Mouse (Mus musculus): ENCODE data around the gene Extl2. TPM values are rescaled to one million over a fixed set of nuclear protein-coding genes. Genes with fewer than 3 reads are reported as not detected.

The Extl2 gene
- total RNA-seq, 2 experiments from 2014 or later: 76.9 to 77.5 TPM

DNA sequence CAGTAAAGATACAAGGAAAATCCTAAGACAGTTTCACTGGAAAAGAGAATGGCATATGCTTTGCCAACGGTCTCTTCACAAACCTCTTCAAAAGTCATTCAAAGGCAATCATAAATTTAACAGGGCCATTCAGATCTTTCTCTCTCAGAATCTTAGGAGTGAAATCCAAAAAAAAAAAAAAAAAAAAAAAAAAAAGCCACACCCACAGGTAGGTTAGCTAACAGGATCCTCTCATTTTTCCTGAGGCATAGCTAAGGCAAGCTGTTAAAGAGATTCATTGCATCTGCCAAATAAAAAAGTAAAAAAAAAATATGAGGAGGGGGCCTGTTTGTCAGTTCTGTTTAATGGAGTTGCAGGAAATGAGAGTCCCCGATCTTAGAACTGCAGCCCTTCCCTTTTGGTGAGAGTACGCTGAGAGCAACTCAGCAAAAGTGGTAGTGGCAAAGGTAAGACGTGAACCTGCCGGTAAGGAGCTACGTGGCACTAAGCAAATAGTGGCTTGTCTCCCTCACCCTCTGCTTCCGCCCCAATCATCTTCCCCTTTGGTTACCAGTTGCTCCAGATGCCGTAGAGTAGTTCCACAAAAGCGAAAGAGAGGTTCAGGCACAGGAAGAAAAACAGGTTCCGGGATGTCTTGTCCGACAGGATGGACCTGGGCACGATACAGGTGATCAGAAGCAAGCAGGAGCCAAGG, 831 bp upstream of the Extl2 start:
- no peak for DNase-seq (ENCODE audit: low spot score in 2 of 2)

DNA sequence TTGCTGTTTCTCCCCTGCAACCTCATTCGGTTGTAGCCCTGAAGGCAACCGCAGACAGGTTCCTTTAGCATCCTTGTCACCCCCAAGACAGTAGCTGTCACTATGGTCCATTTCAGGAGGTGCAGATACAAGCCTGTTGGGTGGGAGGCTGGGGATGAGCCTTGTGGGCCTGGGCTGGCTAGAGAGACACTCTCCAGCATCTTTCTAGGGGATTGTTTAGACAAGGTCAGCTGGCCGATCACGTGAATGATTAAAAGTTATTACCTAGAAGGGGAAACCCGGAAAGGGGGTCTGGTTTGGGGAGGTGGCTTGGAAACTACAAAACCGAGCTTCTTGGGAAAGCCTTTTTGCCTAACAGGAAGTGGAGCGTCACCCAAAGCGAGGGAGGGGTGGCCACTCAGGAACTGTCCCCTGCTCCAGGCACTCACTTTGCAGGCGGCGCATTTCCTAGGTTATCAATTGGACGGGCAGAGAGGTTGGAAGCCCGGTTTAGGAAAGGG, 729 bp downstream of the Extl2 start:
- peak; percentile 71 to 79 for DNase-seq (ENCODE audit: low spot score in 2 of 2)

DNA sequence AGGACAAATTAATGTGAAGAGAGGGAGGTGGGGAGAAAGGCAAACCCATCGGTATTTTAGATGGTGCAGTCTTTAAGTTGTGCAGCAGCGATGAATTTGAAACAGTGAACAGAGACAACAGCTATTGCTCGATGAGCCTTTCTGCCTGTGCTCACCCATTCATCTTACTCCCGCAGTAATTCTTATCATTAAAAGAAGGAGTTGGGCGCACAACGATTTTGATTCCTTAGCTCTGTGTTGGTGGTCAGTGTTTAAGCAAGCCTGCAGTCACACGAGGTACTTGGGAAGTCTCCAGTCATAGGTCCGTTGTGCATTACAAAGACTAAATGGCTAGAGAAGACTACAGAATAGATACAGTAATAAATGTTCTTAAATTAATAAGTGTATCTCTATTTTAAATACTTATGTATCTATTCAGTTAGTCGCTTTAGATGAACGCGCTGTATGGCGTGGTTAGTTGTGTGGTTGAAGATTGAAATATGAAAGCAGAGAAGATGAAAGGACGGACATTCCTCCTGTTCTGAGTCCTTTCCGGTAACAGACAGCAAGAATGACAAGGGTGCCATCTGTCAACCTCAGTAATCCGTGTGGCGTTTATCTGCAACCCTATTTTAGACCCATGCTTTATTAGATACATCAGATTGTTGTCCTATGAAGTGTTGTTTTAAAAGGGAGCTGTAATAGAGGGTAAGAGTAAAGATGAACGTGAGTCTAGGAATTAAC, 2.5 kb downstream of the Extl2 start:
- DNase-seq (ENCODE audit: low spot score in 2 of 2): no peak

DNA sequence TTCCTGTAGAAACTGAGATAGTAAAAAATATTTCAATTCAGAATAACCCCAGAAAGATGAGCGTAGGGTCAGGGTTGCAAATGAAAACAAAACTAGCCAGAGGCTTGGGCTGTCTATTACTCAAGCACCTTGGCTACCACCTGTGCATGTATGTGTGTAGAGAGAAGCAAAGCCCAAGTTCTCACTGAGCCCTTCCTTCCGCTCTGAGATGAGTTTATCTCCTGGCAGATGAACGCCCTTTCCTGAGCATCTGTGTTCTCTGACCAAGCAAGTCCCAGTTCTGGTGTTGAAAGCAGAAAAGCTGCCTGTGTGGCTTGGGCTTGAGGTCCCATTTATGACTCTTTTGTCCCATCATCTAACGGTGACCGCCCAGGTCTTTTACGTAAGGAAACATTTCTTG, 7.6 kb downstream of the Extl2 start:
- no peak for DNase-seq (ENCODE audit: low spot score in 2 of 2)

DNA sequence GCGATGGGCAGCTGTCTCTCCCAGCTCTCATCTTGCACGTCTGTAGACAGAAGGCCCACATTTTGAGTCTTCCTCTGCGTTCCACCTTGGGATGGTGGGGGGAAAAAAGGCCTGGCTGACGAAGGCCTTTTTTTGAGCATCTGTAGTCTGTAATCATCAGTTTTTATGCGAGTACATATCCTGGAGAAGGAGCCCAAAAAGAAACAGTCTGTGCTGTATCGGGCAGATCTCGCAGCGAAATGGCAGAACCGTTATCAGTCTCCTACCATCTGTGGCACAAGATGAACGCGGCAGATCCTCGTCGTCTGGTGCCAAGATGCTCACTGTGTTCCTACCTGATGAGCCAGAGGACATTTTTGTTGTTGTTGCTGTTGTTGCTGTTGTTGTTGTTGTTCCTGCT, 8.9 kb downstream of the Extl2 start:
- no peak for DNase-seq (ENCODE audit: low spot score in 2 of 2)

DNA sequence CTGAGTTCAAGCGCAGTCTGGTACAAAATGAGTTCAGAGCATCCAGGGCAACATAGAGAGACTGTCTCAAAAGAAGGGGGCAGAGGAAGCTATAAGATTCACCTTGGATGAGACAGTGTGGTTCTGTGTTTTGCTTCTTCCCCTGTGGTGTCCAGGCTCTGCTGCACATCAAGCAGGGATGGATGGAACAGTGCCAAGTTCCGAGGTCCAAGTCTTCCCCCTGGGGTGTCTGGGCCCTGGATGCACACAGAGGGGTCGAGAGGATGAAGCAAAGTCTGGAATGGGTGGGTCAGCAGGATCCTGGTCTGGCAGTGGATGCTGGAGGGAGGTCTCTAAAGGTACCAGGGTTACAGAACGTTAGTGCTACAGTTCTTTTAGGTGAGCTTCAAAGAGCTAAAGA, 11.3 kb downstream of the Extl2 start:
- no peak for DNase-seq (ENCODE audit: low spot score in 2 of 2)

- DNase-seq (ENCODE audit: low spot score in 2 of 2): no peak
These were observed 11.9 kb downstream of the Extl2 start for GRCm38 (mm10) chr3:116019136-116019535.

- DNase-seq (ENCODE audit: low spot score in 2 of 2): no peak
These were observed 17.0 kb downstream of the Extl2 start for GRCm38 (mm10) chr3:116024236-116024635.

DNA sequence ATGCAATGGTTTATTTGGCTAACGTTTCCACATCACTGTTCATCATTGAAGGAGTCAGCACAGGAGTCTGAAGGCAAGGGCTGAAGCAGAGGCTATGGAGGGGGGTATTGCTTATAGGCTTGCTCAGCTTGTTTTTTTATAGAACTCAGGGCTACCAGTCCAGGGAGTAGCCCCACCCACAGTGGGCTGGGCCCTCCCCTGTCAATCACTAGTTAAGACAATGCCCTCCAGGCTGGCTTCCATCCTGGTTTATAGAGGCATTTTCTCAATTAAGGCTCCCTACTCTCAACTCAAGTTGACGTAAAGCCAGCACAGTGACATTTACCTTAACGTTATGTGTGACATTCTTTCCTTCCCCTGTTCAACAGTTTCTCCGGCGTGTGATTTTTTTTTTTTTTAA, 17.4 kb downstream of the Extl2 start:
- DNase-seq (ENCODE audit: low spot score in 2 of 2): no peak

DNA sequence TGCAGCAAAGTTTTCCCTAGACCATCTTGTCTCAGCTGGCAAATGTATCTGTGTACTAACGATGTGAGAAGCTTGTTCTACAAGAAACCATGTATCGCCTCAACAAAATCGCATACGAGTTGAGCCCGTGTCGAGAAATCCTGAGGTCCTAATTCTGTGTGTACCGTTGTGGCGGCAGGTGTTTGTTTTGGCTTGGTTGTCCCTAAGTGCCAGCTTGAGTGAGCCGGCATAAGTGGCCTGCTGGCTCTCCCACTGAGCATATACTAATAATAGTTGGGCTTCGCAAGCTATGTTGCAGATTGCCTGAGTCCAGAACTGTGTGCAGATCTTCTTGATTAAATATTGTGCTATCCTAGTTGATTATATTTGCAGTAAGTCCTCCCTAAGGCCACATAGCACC, 18.4 kb downstream of the Extl2 start:
- no peak for DNase-seq (ENCODE audit: low spot score in 2 of 2)

GRCm38 (mm10) chr3:116026996-116027395, 19.7 kb downstream of the Extl2 start:
- DNase-seq (ENCODE audit: low spot score in 2 of 2): no peak

GRCm38 (mm10) chr3:116030152-116030788, 23.0 kb downstream of the Extl2 start:
- DNase-seq (ENCODE audit: low spot score in 2 of 2): no peak

GRCm38 (mm10) chr3:116033218-116033870, 26.1 kb downstream of the Extl2 start:
- DNase-seq (ENCODE audit: low spot score in 2 of 2): no peak

- DNase-seq (ENCODE audit: low spot score in 2 of 2): peak in 1 of 2 experiments; percentile 32
These were observed 26.6 kb downstream of the Extl2 start for GRCm38 (mm10) chr3:116033871-116034222.

DNA sequence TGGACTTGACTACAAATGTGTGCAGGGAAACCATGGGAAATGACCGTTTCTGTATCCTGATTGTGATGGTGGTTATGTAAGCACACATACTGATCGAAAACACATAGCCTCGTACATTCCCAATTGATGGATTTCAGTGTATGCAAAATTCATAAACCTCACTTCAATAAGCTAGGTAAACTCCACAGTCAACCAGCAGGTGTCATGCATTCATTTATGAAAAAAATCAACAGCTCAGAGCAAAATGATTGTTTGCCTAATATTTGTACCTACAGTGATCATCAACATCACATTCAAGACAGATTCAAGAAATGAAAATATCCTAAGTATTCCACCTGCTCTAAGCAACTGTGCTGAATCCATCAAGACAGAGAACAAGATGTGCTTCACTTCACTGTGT, 33.5 kb downstream of the Extl2 start:
- no peak for DNase-seq (ENCODE audit: low spot score in 2 of 2)

- no peak for DNase-seq (ENCODE audit: low spot score in 2 of 2)
These were observed 38.7 kb downstream of the Extl2 start for GRCm38 (mm10) chr3:116046000-116046399.

DNA sequence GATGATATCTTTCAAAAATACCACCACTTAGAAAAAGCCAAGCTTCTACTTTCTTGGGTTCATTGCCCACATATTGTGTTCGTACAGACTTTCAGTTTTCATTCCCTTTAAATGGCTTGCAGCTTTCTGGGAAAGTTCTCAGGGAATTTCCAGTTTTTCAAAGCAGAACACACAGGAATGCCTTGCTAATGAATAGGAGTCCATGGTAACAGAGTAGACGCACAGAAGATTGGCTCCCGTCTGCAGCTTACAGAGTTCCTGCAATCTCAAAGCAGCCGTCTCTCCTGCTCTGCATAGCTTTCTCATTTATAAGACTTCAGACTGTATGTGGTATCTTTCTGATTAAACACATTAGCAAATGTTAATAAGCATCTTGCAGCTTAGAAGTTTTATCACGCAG, 39.8 kb downstream of the Extl2 start:
- no peak for DNase-seq (ENCODE audit: low spot score in 2 of 2)

- DNase-seq (ENCODE audit: low spot score in 2 of 2): no peak
These were observed 49.8 kb downstream of the Extl2 start for GRCm38 (mm10) chr3:116057078-116057477.

GRCm38 (mm10) chr3:116060320-116060719, 53.1 kb downstream of the Extl2 start:
- DNase-seq (ENCODE audit: low spot score in 2 of 2): no peak

DNA sequence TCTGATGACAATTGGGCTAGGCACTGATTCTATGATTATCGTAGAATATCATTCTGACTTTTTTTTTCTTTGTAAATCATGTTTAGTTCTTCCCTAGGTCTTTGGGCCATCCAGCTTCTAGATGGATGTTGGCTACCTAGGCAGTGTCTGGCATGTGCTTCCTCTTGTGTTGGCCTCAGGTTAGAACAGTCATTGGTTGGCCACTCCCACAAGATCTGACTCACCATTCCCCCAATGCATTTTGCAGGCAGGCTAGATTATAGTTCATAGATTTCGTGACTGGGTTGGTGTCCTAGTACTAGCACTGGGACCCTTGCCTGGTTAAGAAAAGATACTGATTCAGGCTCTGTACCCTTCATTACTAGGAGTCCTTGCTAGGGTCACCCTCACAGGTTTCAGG, 54.9 kb downstream of the Extl2 start:
- no peak for DNase-seq (ENCODE audit: low spot score in 2 of 2)

GRCm38 (mm10) chr3:116072584-116072983, 65.3 kb downstream of the Extl2 start:
- DNase-seq (ENCODE audit: low spot score in 2 of 2): no peak

DNA sequence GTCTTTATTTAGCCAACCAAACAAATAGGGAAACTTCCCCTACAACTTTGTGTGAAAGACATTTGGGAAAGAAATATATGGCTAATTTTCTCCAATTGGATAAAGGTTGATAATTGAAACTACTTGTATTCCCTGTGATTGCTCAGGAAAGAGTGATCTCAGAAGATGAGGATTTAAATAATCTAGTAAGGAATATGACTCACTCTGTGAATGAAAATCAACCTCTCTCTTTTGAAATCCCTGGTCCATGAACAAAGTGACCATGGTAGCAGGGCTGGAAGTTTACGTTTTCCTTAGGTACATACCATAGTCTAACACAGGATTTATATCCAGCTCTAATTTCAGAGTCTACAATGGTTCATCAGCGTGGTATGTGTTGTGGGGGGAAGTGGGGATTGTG, 69.5 kb downstream of the Extl2 start:
- no peak for DNase-seq (ENCODE audit: low spot score in 2 of 2)

Measured in left cerebral cortex, adult 18-20 months (tissue).